Mouse (Mus musculus) forebrain, embryonic 16.5 days (tissue): ENCODE measurements around the gene Ppp1r14d. TPM values are rescaled to one million over a fixed set of nuclear protein-coding genes. Genes with fewer than 3 reads are reported as not detected.

Source experiments
- ATAC-seq: fragments of 200-750 bp; cut with Nextera tagmentation; 2 replicates; pipeline ENCODE4 v1.8.0; 2017; ENCODE audit warnings: mild to moderate bottlenecking, moderate library complexity
- H3K27ac ChIP-seq: fragments of 300-500 bp; sonication (generic); 2 replicates; pipeline ENCODE4 v1.5.1; 2014; ENCODE audit warnings: low read length, control low read depth
- H3K27me3 ChIP-seq: fragments of 300-500 bp; sonication (generic); replicated peaks from 2 replicates; pipeline ENCODE4 v1.6.1; 2014; ENCODE audit warnings: low read length; ENCODE audit not compliant: control insufficient read depth, insufficient read depth
- H3K36me3 ChIP-seq: fragments of 300-500 bp; sonication (generic); 2 replicates; pipeline ENCODE4 v1.6.1; 2014; ENCODE audit not compliant: control insufficient read depth, insufficient read depth
- H3K4me1 ChIP-seq: fragments of 300-500 bp; sonication (generic); replicated peaks from 2 replicates; pipeline ENCODE4 v1.6.1; 2014; ENCODE audit warnings: low read length; ENCODE audit not compliant: control insufficient read depth, insufficient read depth
- H3K4me2 ChIP-seq: fragments of 300-500 bp; sonication (generic); 2 replicates; pipeline ENCODE4 v1.6.1; 2014; ENCODE audit warnings: mild to moderate bottlenecking, low read length, control low read depth
- H3K4me3 ChIP-seq: fragments of 300-500 bp; sonication (generic); replicated peaks from 2 replicates; pipeline ENCODE4 v1.5.1; 2014; ENCODE audit warnings: mild to moderate bottlenecking, low read length, control low read depth
- H3K9ac ChIP-seq: fragments of 300-500 bp; sonication (generic); replicated peaks from 2 replicates; pipeline ENCODE4 v1.6.1; 2014; ENCODE audit warnings: low read depth, low read length, control low read depth
- H3K9me3 ChIP-seq: fragments of 300-500 bp; sonication (generic); 2 replicates; pipeline ENCODE4 v1.6.1; 2016; ENCODE audit warnings: low read length; ENCODE audit not compliant: control insufficient read depth
- whole genome bisulfite sequencing: fragments of 180-500 bp; shearing (Covaris S2); extraction: QIAGEN DNeasy Blood & Tissue Kit; methylation state at CpG from one replicate; pipeline ENCODE4 v1.1.7; 2014; 5-methylcytosine and 5-hydroxymethylcytosine counted together
- polyA plus RNA-seq: library from polyadenylated mRNA; unstranded; fragments of >200 nt; fragmentation: Nextera tagmentation; extraction: Ambion mirVana; gene quantifications from 2 replicates; pipeline ENCODE4 v1.2.1, GENCODE M21; 2015

Gene Ppp1r14d
- polyA plus RNA-seq, 1 experiment from 2014 or later, result not detected

- H3K9me3 ChIP-seq, result no peaks in the 10 kb centered on the region
- no peak overlapping the region for H3K9ac ChIP-seq
- H3K36me3 ChIP-seq, result no peaks in the 10 kb centered on the region
- no peaks in the 10 kb centered on the region for H3K27me3 ChIP-seq
- H3K27ac ChIP-seq, result no peak overlapping the region
- ATAC-seq, result no peak
- H3K4me3 ChIP-seq, result no peak overlapping the region
- 75% methylated on average over 1 of the region's 1 CpGs for WGBS
- H3K4me2 ChIP-seq, result no peak overlapping the region
- no peaks in the 10 kb centered on the region for H3K4me1 ChIP-seq
Measured at GRCm38 (mm10) chr2:119260518-119260917, 30.8 kb upstream of the Ppp1r14d start.

GRCm38 (mm10) chr2:119254976-119255375 is 25.3 kb upstream of the Ppp1r14d start:
- no peak overlapping the region for H3K4me3 ChIP-seq
- H3K27ac ChIP-seq, result no peak overlapping the region
- no peak for ATAC-seq
- H3K9me3 ChIP-seq, result no peaks in the 10 kb centered on the region
- H3K9ac ChIP-seq, result no peak overlapping the region
- H3K36me3 ChIP-seq, result no peaks in the 10 kb centered on the region
- no peak overlapping the region for H3K4me2 ChIP-seq
- 5% methylated on average over 7 of the region's 7 CpGs for WGBS
- H3K27me3 ChIP-seq, result peaks cover 8% of the 10 kb centered on the region
- 0 out of 2 replicates have a peak, but pooled peaks cover 2% of the 10 kb centered on the region for H3K4me1 ChIP-seq

- 16% methylated on average over 11 of the region's 11 CpGs for WGBS
- Histone ChIP-seq H3K4me2 (no peak overlapping the region), H3K36me3 (no peaks in the 10 kb centered on the region), H3K27me3 (peaks cover 8% of the 10 kb centered on the region), H3K4me3 (no peak overlapping the region), H3K9ac (no peak overlapping the region), H3K9me3 (no peaks in the 10 kb centered on the region), H3K4me1 (0 out of 2 replicates have a peak, but pooled peaks cover 2% of the 10 kb centered on the region), H3K27ac (no peak overlapping the region)
- peak; percentile 59; the same call in 1 of the 2 replicates for ATAC-seq
Measured at GRCm38 (mm10) chr2:119250826-119251478, 21.2 kb upstream of the Ppp1r14d start.

- Histone ChIP-seq H3K27ac (no peak overlapping the region), H3K36me3 (no peaks in the 10 kb centered on the region), H3K9ac (no peak overlapping the region), H3K9me3 (no peaks in the 10 kb centered on the region), H3K4me3 (no peak overlapping the region), H3K4me1 (0 out of 2 replicates have a peak, but pooled peaks cover 2% of the 10 kb centered on the region), H3K27me3 (peaks cover 8% of the 10 kb centered on the region), H3K4me2 (no peak overlapping the region)
- 57% methylated on average over 5 of the region's 5 CpGs for WGBS
- ATAC-seq, result 0 out of 2 replicates have a peak, but pooled peaks have one; percentile 10
Measured at GRCm38 (mm10) chr2:119250377-119250776, 20.7 kb upstream of the Ppp1r14d start.

DNA sequence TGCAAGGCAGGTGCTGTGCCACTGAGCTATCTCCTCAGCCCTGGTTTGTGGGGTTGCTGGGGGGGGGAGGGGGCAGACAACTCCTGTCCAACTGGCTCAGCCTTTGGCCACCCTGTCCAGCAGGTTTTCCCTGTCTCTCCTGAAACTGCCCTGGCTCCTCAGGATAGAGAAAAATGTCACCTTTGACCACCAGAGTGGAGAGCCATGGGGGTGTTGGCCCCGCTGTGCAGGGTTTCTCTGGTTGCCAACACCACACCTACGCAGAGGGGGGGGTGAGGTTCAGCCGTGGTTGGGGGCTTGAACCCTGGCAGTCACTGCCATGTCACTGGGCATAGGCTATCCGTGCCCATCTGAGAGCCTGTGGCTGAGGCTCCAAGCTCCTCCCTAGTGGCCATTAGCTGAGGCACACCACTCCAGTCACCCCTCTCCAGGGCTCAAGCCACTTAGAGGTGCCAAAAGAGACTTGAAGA is 19.9 kb upstream of the Ppp1r14d start:
- H3K9ac ChIP-seq, result no peak overlapping the region
- H3K27ac ChIP-seq, result no peak overlapping the region
- no peak overlapping the region for H3K4me2 ChIP-seq
- no peak for ATAC-seq
- WGBS, result 76% methylated on average over 4 of the region's 4 CpGs
- H3K9me3 ChIP-seq, result no peaks in the 10 kb centered on the region
- H3K4me1 ChIP-seq, result 0 out of 2 replicates have a peak, but pooled peaks cover 2% of the 10 kb centered on the region
- peaks cover 4% of the 10 kb centered on the region for H3K27me3 ChIP-seq
- H3K4me3 ChIP-seq, result no peak overlapping the region
- no peaks in the 10 kb centered on the region for H3K36me3 ChIP-seq

GRCm38 (mm10) chr2:119247904-119248303 is 18.2 kb upstream of the Ppp1r14d start:
- no peaks in the 10 kb centered on the region for H3K9me3 ChIP-seq
- H3K4me3 ChIP-seq, result no peak overlapping the region
- H3K9ac ChIP-seq, result no peak overlapping the region
- H3K27ac ChIP-seq, result no peak overlapping the region
- WGBS, result 85% methylated on average over 9 of the region's 9 CpGs
- 0 out of 2 replicates have a peak, but pooled peaks cover 2% of the 10 kb centered on the region for H3K4me1 ChIP-seq
- no peaks in the 10 kb centered on the region for H3K36me3 ChIP-seq
- no peak overlapping the region for H3K4me2 ChIP-seq
- ATAC-seq, result no peak
- no peaks in the 10 kb centered on the region for H3K27me3 ChIP-seq

DNA sequence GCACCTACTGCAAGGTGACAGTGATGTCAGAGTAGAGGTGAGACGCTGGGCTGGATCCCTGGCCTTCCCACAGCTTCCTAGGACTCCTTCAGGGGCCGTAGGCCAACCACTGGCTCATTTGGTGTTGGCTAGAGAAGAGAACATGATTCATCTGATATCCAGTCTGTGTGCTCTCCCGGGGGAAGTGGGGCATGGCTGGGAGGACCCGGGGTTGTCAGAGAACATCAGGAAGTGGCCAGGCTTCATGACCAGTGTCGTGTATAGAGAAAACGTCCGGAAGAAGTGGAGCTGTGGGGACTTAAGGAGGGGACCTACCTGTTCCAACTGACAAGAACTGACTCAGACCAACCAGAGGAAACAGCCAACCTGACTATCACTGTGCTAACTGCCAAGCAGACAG is 15.5 kb upstream of the Ppp1r14d start:
- H3K27me3 ChIP-seq, result no peaks in the 10 kb centered on the region
- no peak overlapping the region for H3K4me3 ChIP-seq
- no peak overlapping the region for H3K9ac ChIP-seq
- ATAC-seq, result no peak
- no peaks in the 10 kb centered on the region for H3K36me3 ChIP-seq
- no peak overlapping the region for H3K27ac ChIP-seq
- no peak overlapping the region for H3K4me2 ChIP-seq
- WGBS, result 91% methylated on average over 7 of the region's 7 CpGs
- no peaks in the 10 kb centered on the region for H3K4me1 ChIP-seq
- no peaks in the 10 kb centered on the region for H3K9me3 ChIP-seq

GRCm38 (mm10) chr2:119242548-119242947 is 12.8 kb upstream of the Ppp1r14d start:
- H3K36me3 ChIP-seq, result no peaks in the 10 kb centered on the region
- peaks cover 4% of the 10 kb centered on the region for H3K4me1 ChIP-seq
- no peak overlapping the region for H3K4me3 ChIP-seq
- no peaks in the 10 kb centered on the region for H3K9me3 ChIP-seq
- no peak overlapping the region for H3K4me2 ChIP-seq
- 81% methylated on average over 9 of the region's 9 CpGs for WGBS
- H3K27ac ChIP-seq, result no peak overlapping the region
- no peak for ATAC-seq
- peaks cover 21% of the 10 kb centered on the region for H3K27me3 ChIP-seq
- H3K9ac ChIP-seq, result no peak overlapping the region

DNA sequence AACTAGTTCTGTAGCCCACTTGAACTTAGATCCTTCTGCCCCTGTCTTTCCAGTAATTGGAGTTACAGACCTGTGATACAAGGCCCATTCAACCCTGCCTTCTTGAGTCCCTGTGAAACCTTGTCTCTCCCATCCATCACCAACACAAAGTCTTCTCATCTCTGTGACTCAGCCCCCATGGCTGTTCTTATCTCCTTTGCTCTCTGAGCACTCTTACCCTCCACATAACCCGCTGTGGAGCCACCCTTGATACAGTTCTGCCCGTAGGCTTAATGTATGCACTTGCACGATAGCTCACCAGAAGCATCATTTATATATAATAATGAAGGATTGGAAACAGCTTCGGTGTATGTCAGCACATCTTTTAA is 11.1 kb upstream of the Ppp1r14d start:
- H3K4me3 ChIP-seq, result no peak overlapping the region
- H3K9ac ChIP-seq, result no peak overlapping the region
- H3K9me3 ChIP-seq, result no peaks in the 10 kb centered on the region
- peaks cover 11% of the 10 kb centered on the region for H3K4me1 ChIP-seq
- 91% methylated on average over 4 of the region's 4 CpGs for WGBS
- no peak overlapping the region for H3K27ac ChIP-seq
- no peak for ATAC-seq
- H3K4me2 ChIP-seq, result no peak overlapping the region
- H3K36me3 ChIP-seq, result no peaks in the 10 kb centered on the region
- peaks cover 39% of the 10 kb centered on the region for H3K27me3 ChIP-seq
